Mouse (Mus musculus) liver, adult 2 months (tissue): ENCODE results near the gene Fbxl2. TPM values are rescaled to one million over a fixed set of nuclear protein-coding genes. Genes with fewer than 3 reads are reported as not detected.
A peak's percentile ranks its signal among the peaks of the same experiment; 100 is the strongest.

Experiments
- DNase-seq: peaks from one replicate; pipeline ENCODE4 v3.0.0-alpha.2; 2011; ENCODE audit warnings: low read depth, low spot score; ENCODE audit errors: extremely low read depth
- H3K27ac ChIP-seq: fragments of 200-500 bp; replicated peaks from 2 replicates; pipeline ENCODE4 v1.5.1; 2012; ENCODE audit warnings: low read depth, mild to moderate bottlenecking, control low read depth, inconsistent platforms, low read length; ENCODE audit not compliant: insufficient read depth
- H3K27me3 ChIP-seq: fragments of 200-500 bp; 2 replicates; pipeline ENCODE4 v1.6.1; 2012; ENCODE audit warnings: mild to moderate bottlenecking, moderate library complexity, low read length, inconsistent platforms; ENCODE audit not compliant: control insufficient read depth, insufficient read depth
- H3K36me3 ChIP-seq: fragments of 200-500 bp; 2 replicates; pipeline ENCODE4 v1.6.1; 2012; ENCODE audit warnings: low read length, inconsistent platforms; ENCODE audit not compliant: control insufficient read depth, insufficient read depth
- H3K4me1 ChIP-seq: fragments of 200-500 bp; 2 replicates; pipeline ENCODE4 v1.6.1; 2011; ENCODE audit warnings: low read length; ENCODE audit not compliant: control insufficient read depth, insufficient read depth
- H3K4me3 ChIP-seq: fragments of 200-500 bp; 2 replicates; pipeline ENCODE4 v1.5.1; 2011; ENCODE audit warnings: low read depth, mild to moderate bottlenecking, control low read depth, low read length, moderate library complexity; ENCODE audit not compliant: insufficient read depth
- H3K79me2 ChIP-seq: fragments of 200-500 bp; 2 replicates; pipeline ENCODE4 v1.6.1; 2012; ENCODE audit warnings: inconsistent platforms, mild to moderate bottlenecking, low read length, moderate library complexity; ENCODE audit not compliant: control insufficient read depth, insufficient read depth
- H3K9ac ChIP-seq: fragments of 200-500 bp; 2 replicates; pipeline ENCODE4 v1.6.1; 2012; ENCODE audit warnings: low read depth, mild to moderate bottlenecking, control low read depth, inconsistent platforms, low read length
- CTCF ChIP-seq: fragments of 200-500 bp; IDR thresholded peaks from 2 replicates; pipeline ENCODE4 v1.5.1; 2011; ENCODE audit warnings: low read depth, low read length, control low read depth
- POLR2A ChIP-seq: fragments of 200-500 bp; IDR thresholded peaks from 2 replicates; pipeline ENCODE4 v1.6.1; 2011; ENCODE audit warnings: low read length, control low read depth; ENCODE audit not compliant: insufficient read depth; ENCODE audit errors: extremely low read depth
- WGBS: fragments of 180-500 bp; shearing (Covaris S2); methylation state at CpG from one replicate; pipeline ENCODE4 v1.1.7; 2018; 5-methylcytosine and 5-hydroxymethylcytosine counted together
- polyA plus RNA-seq: library from polyadenylated mRNA; depleted of rRNA; stranded (reverse); fragments of >200 nt; gene quantifications from 2 replicates; pipeline ENCODE4 v1.2.3, GENCODE M21; 2012
- total RNA-seq: library from RNA; depleted of rRNA; stranded (reverse); fragments of >200 nt; gene quantifications from 2 replicates; pipeline ENCODE4 v1.2.3, GENCODE M21; 2014

The Fbxl2 gene
- total and polyA plus RNA-seq, 2 experiments, result 0.34 TPM; not detected in 1

GRCm38 (mm10) chr9:114015724-114016123 is 30.3 kb downstream of the Fbxl2 start:
- TF ChIP-seq POLR2A (no peak), CTCF (peak; percentile 61)
- H3K4me1 ChIP-seq, result no peaks in the 10 kb centered on the region
- no peak overlapping the region for H3K4me3 ChIP-seq
- DNase-seq, result peak; percentile 13
- no peaks in the 10 kb centered on the region for H3K27me3 ChIP-seq
- no peaks in the 10 kb centered on the region for H3K36me3 ChIP-seq
- no peak overlapping the region for H3K27ac ChIP-seq
- no peak overlapping the region for H3K9ac ChIP-seq
- H3K79me2 ChIP-seq, result no peaks in the 10 kb centered on the region
- WGBS, result 80% methylated on average over 4 of the region's 4 CpGs

- no peaks in the 10 kb centered on the region for H3K36me3 ChIP-seq
- no peaks in the 10 kb centered on the region for H3K27me3 ChIP-seq
- 70% methylated on average over 1 of the region's 1 CpGs for WGBS
- no peak for TF ChIP-seq POLR2A
- TF ChIP-seq CTCF, result no peak
- no peak for DNase-seq
- no peaks in the 10 kb centered on the region for H3K79me2 ChIP-seq
- no peak overlapping the region for H3K9ac ChIP-seq
- no peak overlapping the region for H3K4me3 ChIP-seq
- H3K27ac ChIP-seq, result no peak overlapping the region
- H3K4me1 ChIP-seq, result no peaks in the 10 kb centered on the region
These were observed 32.0 kb downstream of the Fbxl2 start for GRCm38 (mm10) chr9:114014034-114014433.

DNA sequence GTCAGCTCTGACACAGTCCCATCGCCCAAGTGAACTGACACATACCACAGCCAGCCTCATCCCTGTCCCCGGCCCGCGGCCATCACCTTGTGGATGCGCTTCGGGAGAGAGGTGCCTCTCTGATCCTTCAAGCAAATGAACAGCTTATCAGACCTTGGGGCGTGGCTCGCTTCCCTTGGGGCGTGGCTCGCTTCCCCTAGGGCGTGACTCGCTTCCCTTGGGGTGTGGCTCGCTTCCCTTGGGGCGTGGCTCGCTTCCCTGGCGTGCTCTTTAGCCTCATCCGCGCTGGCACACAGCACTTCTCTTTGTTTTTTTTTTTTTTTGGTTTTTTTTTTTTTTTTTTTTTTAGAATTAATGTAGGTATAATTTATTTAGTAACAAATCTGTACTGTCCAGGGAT is 34.8 kb downstream of the Fbxl2 start:
- Histone ChIP-seq H3K27me3 (no peaks in the 10 kb centered on the region), H3K4me3 (no peak overlapping the region), H3K36me3 (no peaks in the 10 kb centered on the region), H3K4me1 (no peaks in the 10 kb centered on the region), H3K9ac (no peak overlapping the region), H3K79me2 (no peaks in the 10 kb centered on the region), H3K27ac (no peak overlapping the region)
- TF ChIP-seq CTCF, result no peak
- TF ChIP-seq POLR2A, result no peak
- WGBS, result 77% methylated on average over 18 of the region's 18 CpGs
- DNase-seq, result no peak

DNA sequence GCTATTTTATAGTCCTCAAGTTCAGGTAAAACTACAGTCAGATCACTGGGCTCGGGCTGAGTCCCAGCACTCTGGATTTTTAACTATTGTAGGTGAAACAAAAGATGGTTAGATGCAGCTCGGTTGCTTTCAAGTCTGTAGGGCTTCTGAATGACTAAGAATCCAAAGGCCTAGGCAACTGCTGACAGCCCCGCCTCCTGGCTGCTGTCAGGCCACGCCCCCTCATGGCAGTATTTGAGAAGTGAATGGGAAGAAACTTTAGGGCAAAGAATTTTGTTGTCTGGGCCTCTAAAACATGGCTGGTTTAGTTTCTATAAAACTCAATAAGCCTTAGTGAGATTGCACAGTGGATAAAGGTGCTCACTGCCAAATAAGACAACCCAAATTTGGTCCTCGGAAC is 36.5 kb downstream of the Fbxl2 start:
- Histone ChIP-seq H3K9ac (no peak overlapping the region), H3K4me1 (no peaks in the 10 kb centered on the region), H3K36me3 (no peaks in the 10 kb centered on the region), H3K4me3 (no peak overlapping the region), H3K79me2 (no peaks in the 10 kb centered on the region), H3K27me3 (no peaks in the 10 kb centered on the region), H3K27ac (no peak overlapping the region)
- no peak for DNase-seq
- no peak for TF ChIP-seq CTCF
- no peak for TF ChIP-seq POLR2A
- WGBS, result 60% methylated on average over 5 of the region's 5 CpGs

GRCm38 (mm10) chr9:114007850-114008350 is 38.1 kb downstream of the Fbxl2 start:
- Histone ChIP-seq H3K27ac (no peak overlapping the region), H3K4me3 (no peak overlapping the region), H3K4me1 (no peaks in the 10 kb centered on the region), H3K36me3 (no peaks in the 10 kb centered on the region), H3K27me3 (no peaks in the 10 kb centered on the region), H3K9ac (no peak overlapping the region), H3K79me2 (no peaks in the 10 kb centered on the region)
- TF ChIP-seq POLR2A, result no peak
- no peak for TF ChIP-seq CTCF
- 76% methylated on average over 9 of the region's 9 CpGs for WGBS
- peak; percentile 55 for DNase-seq

DNA sequence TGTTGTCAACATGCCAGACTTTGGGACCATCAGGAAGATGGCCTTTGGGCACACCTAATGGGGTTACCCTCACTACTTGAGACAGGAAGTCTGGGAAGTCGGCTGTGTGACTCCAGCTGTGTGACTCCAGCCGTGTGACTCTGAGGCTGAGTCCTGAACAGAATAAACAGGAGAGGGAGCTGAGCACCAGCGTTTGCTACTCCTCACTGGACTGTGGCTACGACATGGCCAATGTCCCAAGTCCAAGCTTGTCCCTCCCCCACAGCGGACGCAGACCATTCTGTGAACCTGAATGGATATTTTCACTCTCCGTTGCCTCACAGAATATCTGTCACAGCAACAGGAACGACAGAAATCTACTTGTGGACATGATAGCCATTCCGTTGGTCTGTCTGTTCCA is 39.2 kb downstream of the Fbxl2 start:
- Histone ChIP-seq H3K9ac (no peak overlapping the region), H3K4me1 (no peaks in the 10 kb centered on the region), H3K36me3 (no peaks in the 10 kb centered on the region), H3K27ac (no peak overlapping the region), H3K79me2 (no peaks in the 10 kb centered on the region), H3K4me3 (no peak overlapping the region), H3K27me3 (no peaks in the 10 kb centered on the region)
- TF ChIP-seq CTCF, result peak; percentile 54
- no peak for TF ChIP-seq POLR2A
- 26% methylated on average over 9 of the region's 9 CpGs for WGBS
- peak; percentile 66 for DNase-seq
